Mouse (Mus musculus) layer of hippocampus, adult 9-10 months (tissue): ENCODE results near the gene Ppfibp2.

ENCODE experiments used
- DNase-seq: peaks from one replicate; pipeline ENCODE4 v3.0.0; 2022; ENCODE audit warnings: low spot score

The Ppfibp2 gene

DNA sequence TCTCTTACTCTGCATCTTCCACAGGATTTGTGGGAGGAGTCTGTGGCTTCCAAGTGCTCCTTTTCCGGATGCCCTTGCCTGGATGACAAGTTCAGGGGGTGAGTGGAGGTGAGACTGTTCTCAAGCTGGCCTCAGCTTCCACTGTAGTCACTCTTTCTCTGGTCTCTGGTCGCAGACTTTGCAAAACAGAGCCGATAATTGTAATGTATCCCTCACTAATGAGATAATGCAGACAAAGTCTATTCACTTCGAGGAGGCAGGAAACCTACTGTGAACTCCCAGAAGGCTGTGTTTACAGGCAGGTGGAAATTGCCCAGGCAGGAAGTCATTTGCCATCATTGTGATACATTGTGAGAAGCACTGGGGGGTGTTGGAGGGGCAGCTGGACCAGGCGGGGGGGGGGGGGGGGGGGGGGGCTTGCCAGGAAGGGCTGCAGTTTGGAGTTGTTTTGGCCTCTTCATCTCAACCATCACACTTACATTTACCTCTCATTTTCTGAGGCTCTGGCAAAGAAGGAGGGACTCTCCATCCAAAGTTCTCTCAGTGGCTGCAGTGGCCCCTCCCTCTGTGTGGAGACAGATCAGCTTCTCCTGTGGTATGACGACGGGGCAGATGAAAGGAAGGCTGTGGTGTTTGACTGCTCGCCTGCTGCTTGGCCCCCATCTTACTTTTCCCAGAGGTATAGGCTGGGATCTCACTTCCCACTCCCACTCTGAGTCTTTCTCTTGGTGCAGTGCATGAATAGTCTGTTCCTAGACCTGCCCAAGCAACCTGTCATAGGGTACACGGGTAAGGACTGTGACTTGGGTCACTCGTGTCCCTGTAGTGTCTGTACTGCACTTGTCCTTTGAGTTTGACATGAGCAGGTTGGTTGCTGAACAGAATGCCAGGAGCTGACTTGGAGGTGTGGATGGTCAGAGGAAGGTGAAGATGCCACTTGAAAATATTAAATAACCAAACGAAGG is 23.3 kb downstream of the Ppfibp2 start:
- no peak for DNase-seq

GRCm38 (mm10) chr7:107619225-107619624 is 24.2 kb downstream of the Ppfibp2 start:
- no peak for DNase-seq

GRCm38 (mm10) chr7:107620137-107620536 is 25.1 kb downstream of the Ppfibp2 start:
- DNase-seq: no peak

- no peak for DNase-seq
These were observed 29.4 kb downstream of the Ppfibp2 start for GRCm38 (mm10) chr7:107624432-107624831.

- no peak for DNase-seq
These were observed 30.1 kb downstream of the Ppfibp2 start, which contains the start of gene 5330417H12Rik for GRCm38 (mm10) chr7:107625061-107625460. 5330417H12Rik (minus strand) TSS chr7:107625161.

DNA sequence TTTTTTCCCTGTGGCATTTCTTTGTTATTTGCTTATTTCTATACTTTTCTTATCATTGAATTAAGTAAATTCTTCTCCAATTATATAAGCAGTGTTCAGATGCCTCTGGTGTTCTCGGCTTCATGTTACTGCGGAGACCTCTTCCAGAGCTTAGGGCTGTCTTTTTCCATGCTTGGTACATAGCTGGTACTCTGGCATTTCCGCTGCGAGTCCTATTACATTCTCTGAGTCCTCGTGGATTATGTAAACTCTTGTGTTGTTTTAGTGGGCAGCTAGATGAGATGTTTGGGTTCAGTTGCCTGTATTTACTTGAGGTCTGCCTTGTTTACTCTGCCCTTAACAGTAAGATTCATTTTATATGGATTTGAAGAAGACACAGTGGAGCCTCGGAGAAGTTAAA is 30.8 kb downstream of the Ppfibp2 start:
- no peak for DNase-seq

- DNase-seq: no peak
These were observed 33.4 kb downstream of the Ppfibp2 start for GRCm38 (mm10) chr7:107628383-107628782.

GRCm38 (mm10) chr7:107633201-107633600 is 38.2 kb downstream of the Ppfibp2 start:
- DNase-seq: no peak

- DNase-seq: no peak
These were observed 42.4 kb downstream of the Ppfibp2 start for GRCm38 (mm10) chr7:107637398-107637797.

- DNase-seq: no peak
These were observed 43.0 kb downstream of the Ppfibp2 start for GRCm38 (mm10) chr7:107638026-107638425.

GRCm38 (mm10) chr7:107642586-107643275 is 47.7 kb downstream of the Ppfibp2 start:
- DNase-seq: no peak

- no peak for DNase-seq
These were observed 50.0 kb downstream of the Ppfibp2 start for GRCm38 (mm10) chr7:107644987-107645386.

DNA sequence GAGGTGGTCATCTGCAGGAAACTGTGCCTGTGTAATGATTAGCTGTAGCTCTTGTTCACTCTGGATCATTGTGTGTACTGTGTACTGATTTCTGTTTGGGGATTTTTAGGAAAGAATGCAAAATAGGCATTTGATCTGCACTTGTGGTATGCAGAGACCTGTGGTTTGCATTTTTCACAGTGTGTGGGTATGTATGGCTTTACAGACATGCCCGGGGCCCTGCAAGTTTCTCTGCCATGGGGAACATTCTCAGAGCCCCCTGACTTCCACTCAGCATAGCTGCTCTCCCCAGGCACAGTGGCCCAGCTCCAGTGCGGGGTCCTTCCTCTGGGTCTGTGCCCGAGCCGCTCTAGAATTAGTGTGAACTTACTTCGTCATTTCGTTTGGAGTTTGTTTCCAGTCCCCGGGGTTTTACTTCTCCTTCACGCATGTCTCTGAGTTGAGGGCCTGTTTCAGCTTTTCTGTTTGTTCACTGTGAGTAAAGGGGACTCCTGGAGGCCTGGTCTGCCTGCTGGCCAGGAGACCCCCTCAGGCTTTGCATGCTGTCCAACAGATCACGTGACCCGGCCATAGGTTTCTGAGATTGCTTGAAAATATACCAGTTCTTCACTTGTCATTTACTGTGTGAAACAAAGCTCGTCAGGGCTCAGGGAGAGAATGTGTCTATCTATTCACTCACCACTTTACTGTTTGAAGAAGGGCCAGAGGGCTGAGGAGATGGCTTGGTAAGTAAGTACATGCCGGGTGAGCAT is 54.1 kb downstream of the Ppfibp2 start:
- no peak for DNase-seq

DNA sequence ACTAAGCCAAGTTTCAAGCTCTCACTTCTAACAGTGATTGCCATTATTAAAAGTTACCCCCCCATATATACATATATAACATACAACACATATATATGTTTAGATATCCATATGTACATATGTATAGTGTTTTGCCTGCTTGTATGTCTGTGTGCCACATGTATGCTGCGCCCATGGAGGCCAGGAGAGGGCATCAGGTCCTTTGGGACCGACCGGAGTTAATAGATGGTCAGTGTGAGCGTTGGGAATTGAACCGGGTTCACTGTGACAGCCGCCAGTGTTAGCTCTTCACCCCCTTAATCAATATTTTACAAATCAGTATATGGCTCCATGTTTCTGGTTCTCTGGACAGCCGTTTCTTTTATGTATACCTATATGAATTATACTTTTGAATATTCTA is 55.0 kb downstream of the Ppfibp2 start:
- no peak for DNase-seq

DNA sequence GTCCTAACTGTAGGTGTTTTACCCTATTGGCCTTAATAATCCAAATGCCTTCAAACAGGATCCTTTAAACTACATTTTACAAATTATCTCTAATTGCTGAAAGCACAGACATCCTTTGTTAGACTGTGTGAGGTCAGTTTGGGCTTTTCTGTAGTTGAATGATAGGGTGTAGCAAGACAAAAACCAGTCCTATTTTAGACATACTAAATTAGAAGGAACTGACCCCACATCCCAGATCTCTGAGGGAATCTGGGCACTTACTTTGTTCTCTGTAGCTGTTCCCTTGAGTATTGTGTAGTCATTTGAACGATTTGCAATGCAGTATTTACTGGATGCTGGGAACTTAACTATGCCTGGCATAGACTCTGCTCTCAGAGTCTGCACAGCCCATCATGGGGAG is 56.8 kb downstream of the Ppfibp2 start:
- DNase-seq: no peak

- no peak for DNase-seq
These were observed 61.4 kb downstream of the Ppfibp2 start for GRCm38 (mm10) chr7:107656451-107656850.

DNA sequence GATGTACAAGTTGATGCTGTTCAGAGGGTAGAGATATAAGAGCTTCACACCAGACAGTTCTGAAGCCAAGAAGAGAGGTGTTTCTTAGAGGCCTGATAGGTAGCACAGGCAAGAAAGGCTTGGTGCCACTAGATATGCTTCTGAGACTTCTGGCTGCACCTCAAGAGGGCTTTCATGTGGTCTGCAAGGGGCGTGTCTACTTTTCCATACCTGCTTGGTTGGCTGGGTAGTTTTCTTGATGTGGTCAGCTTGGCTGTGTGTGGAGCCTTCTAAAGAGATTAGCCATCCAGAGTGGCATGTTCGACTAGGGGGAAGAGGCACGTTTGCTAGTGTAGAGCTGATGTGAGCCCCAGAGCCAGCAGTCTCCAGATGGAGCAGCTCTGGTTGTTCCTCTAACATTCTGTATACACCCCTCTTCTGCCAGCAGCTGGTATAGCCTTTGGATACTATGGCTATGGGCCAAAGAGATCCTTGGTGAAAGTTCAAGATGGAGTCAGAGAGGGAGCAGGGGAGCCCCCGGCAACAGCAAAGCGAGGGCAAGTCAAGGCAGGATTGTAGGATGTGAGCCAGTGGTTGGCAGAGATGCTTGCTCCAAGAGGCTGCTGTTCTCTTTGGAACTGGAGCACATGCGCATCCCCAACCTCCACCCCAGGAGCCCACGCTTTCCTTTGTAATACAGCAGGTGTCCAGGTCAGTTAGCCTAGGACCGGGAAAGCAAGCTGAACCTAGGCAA is 64.3 kb downstream of the Ppfibp2 start:
- DNase-seq: no peak

- DNase-seq: peak; percentile 72
These were observed 66.3 kb downstream of the Ppfibp2 start for GRCm38 (mm10) chr7:107661189-107661842.

- DNase-seq: no peak
These were observed 66.9 kb downstream of the Ppfibp2 start for GRCm38 (mm10) chr7:107661843-107662281.

DNA sequence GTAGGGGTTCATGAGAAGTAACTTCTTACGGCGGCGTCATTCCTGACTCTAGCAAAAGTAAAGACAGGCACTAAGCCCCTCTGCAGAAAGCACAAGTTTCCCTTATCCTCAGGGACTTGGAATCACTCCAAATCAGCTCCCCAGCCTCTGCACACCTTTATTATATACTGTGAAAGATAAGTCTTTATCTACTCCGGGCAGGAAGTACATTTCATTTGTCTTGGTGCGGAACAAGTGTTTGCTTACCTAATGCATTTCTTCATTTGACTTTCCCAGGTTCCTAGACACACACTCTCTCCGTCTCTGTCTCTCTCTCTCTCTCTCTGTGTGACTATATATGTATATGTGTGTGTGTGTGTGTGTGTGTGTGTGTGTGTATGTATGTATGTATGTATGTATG is 68.6 kb downstream of the Ppfibp2 start:
- no peak for DNase-seq
